Mouse (Mus musculus): ENCODE results near the gene Pkp1. TPM values are rescaled to one million over a fixed set of nuclear protein-coding genes. Genes with fewer than 3 reads are reported as not detected.

Pkp1 gene
- polyA plus RNA-seq, 1 experiment from 2014 or later, result 0.04 TPM

DNA sequence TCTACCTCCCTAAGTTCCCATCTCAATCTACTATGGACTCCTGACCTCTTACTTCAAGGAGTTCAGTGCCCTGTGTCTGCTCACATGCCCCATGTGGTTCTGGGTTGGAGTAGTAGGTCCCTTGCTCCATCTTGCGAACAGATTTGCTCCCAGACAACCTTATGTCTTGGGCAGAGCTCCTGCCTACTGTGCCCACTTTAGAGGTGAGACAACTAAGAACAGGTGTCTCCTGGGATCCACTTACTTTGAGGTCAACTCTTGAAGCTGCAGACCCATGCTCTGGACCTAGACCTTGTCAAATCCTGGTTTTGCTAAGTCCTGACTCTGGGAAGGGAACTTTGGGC is 63.7 kb downstream of the Pkp1 start:
- peaks cover 46% of the 10 kb centered on the region for H3K4me1 ChIP-seq (replicated peaks)
- no peak overlapping the region for H3K4me2 ChIP-seq
- no peak overlapping the region for H3K4me3 ChIP-seq
- no peak overlapping the region for H3K9ac ChIP-seq
- 95% methylated on average over 1 of the region's 1 CpGs for WGBS
- H3K27ac ChIP-seq (ENCODE audit: poor library complexity, severe bottlenecking), result 0 out of 2 replicates have a peak overlapping the region, but pooled peaks have one; percentile 1
- H3K27me3 ChIP-seq (replicated peaks), result no peaks in the 10 kb centered on the region
- no peaks in the 10 kb centered on the region for H3K9me3 ChIP-seq (replicated peaks)
- peaks cover 31% of the 10 kb centered on the region for H3K36me3 ChIP-seq
- no peak for ATAC-seq (ENCODE audit: insufficient number of reproducible peaks, low FRiP score)

DNA sequence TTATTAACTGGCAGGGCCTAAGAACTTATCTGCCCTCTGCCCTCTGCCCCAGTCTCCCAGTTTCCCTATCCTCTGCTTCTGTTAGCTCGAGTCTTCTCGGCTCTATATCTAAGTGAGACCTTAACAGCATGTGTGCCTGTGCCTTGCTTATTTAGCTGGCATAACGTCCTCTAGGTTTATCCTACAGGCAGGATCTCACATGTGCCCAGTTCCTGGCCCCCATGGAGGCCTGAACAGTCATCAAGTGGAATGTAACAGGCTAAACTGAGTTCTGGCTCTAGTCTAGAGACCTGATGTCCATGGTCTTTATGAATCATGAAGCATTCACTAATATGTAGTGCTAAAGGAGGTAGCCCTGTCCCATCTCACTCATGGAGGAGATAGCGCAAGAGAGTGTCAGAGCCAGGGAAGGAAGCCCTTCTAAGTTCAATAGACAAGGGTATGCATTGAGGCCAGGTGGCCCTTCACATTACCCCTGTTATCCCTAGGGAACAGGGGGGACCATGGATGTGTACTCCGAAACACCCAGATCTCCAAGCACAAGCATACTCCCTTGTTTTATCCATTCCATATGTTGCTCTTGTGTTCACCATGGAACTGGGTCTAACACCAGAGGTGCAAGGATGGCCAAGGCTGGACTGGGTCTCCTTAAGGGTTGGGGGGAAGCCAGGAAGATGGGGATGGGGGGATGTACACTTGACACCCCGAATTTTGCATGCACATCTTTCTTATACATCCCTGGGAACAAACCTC is 64.2 kb downstream of the Pkp1 start:
- Histone ChIP-seq H3K27ac (ENCODE audit: poor library complexity, severe bottlenecking) (peak overlapping the region; percentile 37; the same call in 1 of the 2 replicates), H3K4me2 (no peak overlapping the region), H3K9me3 (replicated peaks) (no peaks in the 10 kb centered on the region), H3K36me3 (peaks cover 36% of the 10 kb centered on the region), H3K9ac (no peak overlapping the region), H3K4me3 (no peak overlapping the region), H3K4me1 (replicated peaks) (peaks cover 50% of the 10 kb centered on the region), H3K27me3 (replicated peaks) (no peaks in the 10 kb centered on the region)
- WGBS, result 72% methylated on average over 6 of the region's 6 CpGs
- no peak for ATAC-seq (ENCODE audit: insufficient number of reproducible peaks, low FRiP score)

DNA sequence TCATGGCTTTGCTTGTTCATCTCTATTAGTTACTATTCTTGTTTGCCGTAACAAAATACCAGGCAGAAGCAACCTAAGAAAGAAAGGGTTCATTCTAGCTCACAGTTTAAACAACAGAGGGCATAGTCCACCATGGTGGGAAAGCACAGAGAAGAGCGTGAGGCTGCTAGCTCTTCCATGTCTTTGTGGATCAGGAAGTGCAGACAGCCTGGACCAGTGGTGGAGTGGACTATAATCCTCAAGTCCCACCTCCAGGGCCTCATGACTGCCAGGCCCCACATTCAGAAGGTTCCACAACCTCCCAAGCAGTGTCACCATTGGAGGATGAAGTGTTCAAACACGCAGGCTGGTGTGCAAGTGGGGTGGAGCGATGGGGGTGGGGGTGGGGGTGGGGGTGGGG is 65.8 kb downstream of the Pkp1 start:
- no peak for ATAC-seq (ENCODE audit: insufficient number of reproducible peaks, low FRiP score)
- Histone ChIP-seq H3K4me2 (no peak overlapping the region), H3K36me3 (peaks cover 50% of the 10 kb centered on the region), H3K9ac (no peak overlapping the region), H3K27ac (ENCODE audit: poor library complexity, severe bottlenecking) (no peak overlapping the region), H3K27me3 (replicated peaks) (no peaks in the 10 kb centered on the region), H3K4me3 (no peak overlapping the region), H3K4me1 (replicated peaks) (peaks cover 64% of the 10 kb centered on the region), H3K9me3 (replicated peaks) (no peaks in the 10 kb centered on the region)
- WGBS, result 78% methylated on average over 4 of the region's 4 CpGs

DNA sequence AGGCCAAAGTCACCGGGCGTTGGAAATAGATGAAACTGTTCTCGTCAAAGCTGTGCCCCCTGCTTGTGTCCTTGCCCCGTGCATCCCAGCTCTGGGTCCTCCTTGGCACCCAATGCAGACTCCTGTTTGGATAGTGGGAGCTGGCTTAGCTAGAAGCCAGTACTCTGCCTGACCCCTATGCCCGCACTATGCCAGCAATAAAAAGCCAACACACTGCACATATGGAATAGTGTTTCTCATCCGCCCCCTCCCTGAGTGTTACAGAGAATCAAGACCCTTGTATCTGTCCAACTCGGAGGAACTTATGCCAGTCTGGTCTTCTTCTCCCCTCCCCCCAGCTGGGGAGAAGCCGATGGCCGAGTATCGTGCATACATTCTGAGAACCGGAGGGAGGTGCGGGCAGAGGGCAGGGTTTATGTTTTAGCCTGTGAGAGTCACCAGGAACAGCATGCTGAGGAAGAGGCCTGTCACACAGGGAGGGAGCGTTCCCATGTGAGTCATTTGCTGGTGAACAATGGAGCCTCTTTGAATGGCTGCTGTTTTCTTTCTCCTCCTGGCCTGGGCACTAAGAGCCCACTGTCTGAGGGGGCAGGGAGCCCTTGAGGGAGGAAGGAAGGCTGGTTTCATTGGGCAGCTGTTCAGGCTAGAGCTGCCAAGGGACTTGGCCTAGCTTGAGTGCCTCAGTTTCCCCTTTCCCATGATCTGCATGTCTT is 66.8 kb downstream of the Pkp1 start:
- Histone ChIP-seq H3K4me3 (no peak overlapping the region), H3K27ac (ENCODE audit: poor library complexity, severe bottlenecking) (peak overlapping the region; percentile 21; the same call in 1 of the 2 replicates), H3K4me1 (replicated peaks) (peaks cover 72% of the 10 kb centered on the region), H3K9ac (no peak overlapping the region), H3K27me3 (replicated peaks) (no peaks in the 10 kb centered on the region), H3K36me3 (peaks cover 60% of the 10 kb centered on the region), H3K9me3 (replicated peaks) (no peaks in the 10 kb centered on the region), H3K4me2 (no peak overlapping the region)
- 59% methylated on average over 13 of the region's 13 CpGs for WGBS
- ATAC-seq (ENCODE audit: insufficient number of reproducible peaks, low FRiP score), result peak; percentile 30; the same call in 1 of the 2 replicates

DNA sequence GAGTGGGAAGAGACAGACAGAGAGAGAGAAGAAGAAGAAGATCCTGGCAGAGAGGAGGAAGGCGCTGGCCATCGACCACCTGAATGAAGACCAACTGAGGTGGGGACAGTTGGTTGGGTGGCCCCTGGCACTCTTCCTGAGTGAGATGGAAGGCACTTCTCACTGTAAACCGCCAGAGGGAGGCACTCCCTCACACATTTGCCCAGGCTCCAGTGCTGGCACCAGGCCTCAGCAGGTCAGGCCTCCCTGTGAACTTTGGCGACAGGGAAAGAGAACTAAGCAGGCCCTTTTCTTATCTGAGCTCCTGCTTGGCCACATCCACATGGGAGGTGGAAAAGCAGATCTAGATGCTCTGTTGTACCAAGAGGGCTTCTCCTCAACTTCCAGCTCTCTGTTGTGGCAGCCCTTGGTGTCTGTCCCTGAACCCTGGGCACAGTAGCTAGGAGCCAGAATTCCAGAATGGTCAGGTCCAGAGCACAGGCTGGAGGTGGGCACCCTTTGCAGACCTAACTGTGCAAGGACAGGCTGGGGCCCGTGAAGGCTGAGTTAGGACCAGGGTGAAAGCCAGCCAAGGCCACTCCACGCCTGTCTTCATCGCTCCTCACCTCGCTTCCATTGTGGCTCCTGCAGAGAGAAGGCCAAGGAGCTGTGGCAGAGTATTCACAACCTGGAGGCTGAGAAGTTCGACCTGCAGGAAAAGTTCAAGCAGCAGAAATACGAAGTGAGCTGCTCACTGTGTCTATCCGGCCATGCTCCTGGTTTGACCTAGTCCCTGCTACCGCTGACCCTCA is 68.1 kb downstream of the Pkp1 start:
- peak overlapping the region; percentile 30 for H3K27ac ChIP-seq (ENCODE audit: poor library complexity, severe bottlenecking)
- peaks cover 73% of the 10 kb centered on the region for H3K36me3 ChIP-seq
- H3K4me1 ChIP-seq (replicated peaks), result peaks cover 73% of the 10 kb centered on the region
- H3K4me2 ChIP-seq, result no peak overlapping the region
- H3K4me3 ChIP-seq, result no peak overlapping the region
- no peaks in the 10 kb centered on the region for H3K27me3 ChIP-seq (replicated peaks)
- peak overlapping the region; percentile 49; the same call in 1 of the 2 replicates for H3K9ac ChIP-seq
- ATAC-seq (ENCODE audit: insufficient number of reproducible peaks, low FRiP score), result no peak
- 62% methylated on average over 12 of the region's 12 CpGs for WGBS
- H3K9me3 ChIP-seq (replicated peaks), result no peaks in the 10 kb centered on the region

DNA sequence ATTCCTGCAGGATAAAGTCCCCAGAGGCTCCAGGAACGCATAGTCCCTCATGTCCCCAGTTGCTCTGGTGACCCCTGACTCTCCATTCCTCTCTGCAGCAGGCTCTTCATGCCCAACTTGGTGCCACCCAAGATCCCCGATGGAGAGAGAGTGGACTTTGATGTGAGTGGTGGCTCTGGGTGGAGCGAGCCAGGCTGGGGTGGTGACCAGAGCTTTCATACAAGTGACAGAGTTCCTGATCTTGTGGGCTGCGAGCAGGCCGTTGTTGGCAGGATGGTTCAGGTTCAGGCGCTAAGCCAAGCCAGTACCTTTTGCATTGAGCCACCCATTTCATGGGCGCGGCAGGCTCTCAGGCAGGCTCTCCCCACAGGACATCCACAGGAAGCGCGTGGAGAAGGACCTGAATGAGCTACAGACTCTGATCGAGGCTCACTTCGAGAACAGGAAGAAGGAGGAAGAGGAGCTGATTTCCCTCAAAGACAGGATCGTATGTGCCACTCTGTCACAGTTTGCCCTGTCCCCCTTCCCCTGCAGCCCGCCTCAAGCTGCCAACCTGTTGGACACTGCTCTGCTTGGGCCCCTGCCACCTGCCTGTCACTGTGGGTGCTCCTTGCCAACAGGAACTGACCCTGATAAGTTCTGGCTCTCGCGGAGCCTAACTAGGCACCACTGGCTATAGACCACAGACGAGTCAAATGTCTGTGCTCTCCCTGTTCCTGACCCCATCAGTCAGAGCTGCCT is 71.2 kb downstream of the Pkp1 start:
- Histone ChIP-seq H3K4me2 (no peak overlapping the region), H3K9me3 (replicated peaks) (no peaks in the 10 kb centered on the region), H3K27me3 (replicated peaks) (no peaks in the 10 kb centered on the region), H3K27ac (ENCODE audit: poor library complexity, severe bottlenecking) (peak overlapping the region; percentile 25), H3K9ac (peak overlapping the region; percentile 37; the same call in 1 of the 2 replicates), H3K4me1 (replicated peaks) (peaks cover 96% of the 10 kb centered on the region), H3K36me3 (peaks cover 98% of the 10 kb centered on the region), H3K4me3 (no peak overlapping the region)
- WGBS, result 67% methylated on average over 17 of the region's 17 CpGs
- no peak for ATAC-seq (ENCODE audit: insufficient number of reproducible peaks, low FRiP score)

DNA sequence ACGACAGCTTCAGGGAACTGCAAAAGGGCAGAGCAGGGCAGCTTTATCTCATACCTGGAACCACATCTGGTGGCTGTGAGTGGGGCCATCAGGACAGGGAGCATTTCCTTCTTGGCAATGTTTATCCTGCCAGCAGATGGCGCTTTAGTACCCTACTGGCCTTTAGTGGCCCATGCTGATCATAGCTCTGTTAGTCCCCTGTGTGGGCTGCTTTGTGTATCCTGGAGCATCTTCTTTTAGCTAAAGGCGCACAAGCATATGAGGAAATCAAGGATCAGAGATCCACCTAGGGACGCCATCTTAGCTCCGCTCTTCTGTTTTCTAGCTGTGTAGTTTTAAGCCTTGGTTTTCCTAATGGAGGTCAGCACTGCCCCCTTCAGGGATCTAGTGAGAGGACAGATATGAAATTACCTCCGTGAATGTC is 71.9 kb downstream of the Pkp1 start:
- Histone ChIP-seq H3K9ac (no peak overlapping the region), H3K4me2 (no peak overlapping the region), H3K36me3 (peaks cover 98% of the 10 kb centered on the region)

DNA sequence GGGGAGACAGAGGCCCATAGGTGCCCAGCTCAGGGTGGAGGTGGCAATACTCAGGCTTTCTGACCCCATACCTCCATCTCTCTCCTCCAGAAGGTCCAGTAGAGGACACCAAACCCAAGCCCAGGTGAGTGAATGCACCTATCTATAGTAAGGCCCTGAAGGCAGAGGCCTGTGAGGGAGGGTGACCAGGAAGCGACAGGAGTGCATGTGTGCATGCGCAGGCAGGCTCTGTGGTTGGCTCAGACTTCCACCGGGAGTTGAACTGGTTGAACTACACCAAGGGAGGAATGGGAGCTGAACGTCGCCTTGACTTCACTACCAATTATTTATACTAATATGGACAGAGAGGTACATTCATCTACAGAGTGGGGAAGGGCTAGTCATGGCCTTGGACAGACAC is 72.4 kb downstream of the Pkp1 start:
- peaks cover 96% of the 10 kb centered on the region for H3K36me3 ChIP-seq
- no peak overlapping the region for H3K9ac ChIP-seq
- H3K27me3 ChIP-seq (replicated peaks), result no peaks in the 10 kb centered on the region
- no peak overlapping the region for H3K4me2 ChIP-seq
- no peak overlapping the region for H3K4me3 ChIP-seq
- ATAC-seq (ENCODE audit: insufficient number of reproducible peaks, low FRiP score), result no peak
- peaks cover 96% of the 10 kb centered on the region for H3K4me1 ChIP-seq (replicated peaks)
- 78% methylated on average over 5 of the region's 5 CpGs for WGBS
- peak overlapping the region; percentile 27; the same call in 1 of the 2 replicates for H3K27ac ChIP-seq (ENCODE audit: poor library complexity, severe bottlenecking)
- H3K9me3 ChIP-seq (replicated peaks), result no peaks in the 10 kb centered on the region

More for the DNA sequence above, 71.9 kb downstream of the Pkp1 start:
- Histone ChIP-seq H3K9me3 (replicated peaks) (no peaks in the 10 kb centered on the region), H3K27ac (ENCODE audit: poor library complexity, severe bottlenecking) (no peak overlapping the region), H3K4me3 (no peak overlapping the region), H3K27me3 (replicated peaks) (no peaks in the 10 kb centered on the region), H3K4me1 (replicated peaks) (peaks cover 96% of the 10 kb centered on the region)
- ATAC-seq (ENCODE audit: insufficient number of reproducible peaks, low FRiP score), result no peak
- WGBS, result 32% methylated on average over 6 of the region's 6 CpGs

DNA sequence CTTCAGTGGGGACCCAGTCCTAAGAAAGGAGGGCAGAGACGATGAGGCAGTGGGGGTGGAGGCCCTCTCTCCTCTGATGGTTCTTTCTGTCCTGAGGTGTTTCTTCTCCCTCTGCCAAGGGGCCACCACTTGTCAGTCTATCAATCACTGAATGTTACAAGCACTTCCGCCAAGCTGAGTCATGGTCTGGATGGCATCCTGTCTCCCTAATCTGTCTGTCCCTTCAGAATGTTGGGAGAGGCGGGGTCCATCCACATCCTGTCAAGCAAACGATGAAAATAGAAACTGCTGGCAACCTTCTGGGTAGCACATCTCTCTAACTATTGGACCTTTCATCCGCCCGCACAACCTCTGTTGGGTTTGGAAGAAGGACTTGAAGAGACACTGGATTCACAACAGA is 74.5 kb downstream of the Pkp1 start:
- Histone ChIP-seq H3K9me3 (replicated peaks) (no peaks in the 10 kb centered on the region), H3K9ac (peak overlapping the region; percentile 21; the same call in 1 of the 2 replicates), H3K4me1 (replicated peaks) (peaks cover 98% of the 10 kb centered on the region), H3K27me3 (replicated peaks) (no peaks in the 10 kb centered on the region), H3K27ac (ENCODE audit: poor library complexity, severe bottlenecking) (peak overlapping the region; percentile 75), H3K36me3 (peaks cover 95% of the 10 kb centered on the region), H3K4me2 (peak overlapping the region; percentile 26), H3K4me3 (no peak overlapping the region)
- WGBS, result 24% methylated on average over 6 of the region's 6 CpGs
- no peak for ATAC-seq (ENCODE audit: insufficient number of reproducible peaks, low FRiP score)

DNA sequence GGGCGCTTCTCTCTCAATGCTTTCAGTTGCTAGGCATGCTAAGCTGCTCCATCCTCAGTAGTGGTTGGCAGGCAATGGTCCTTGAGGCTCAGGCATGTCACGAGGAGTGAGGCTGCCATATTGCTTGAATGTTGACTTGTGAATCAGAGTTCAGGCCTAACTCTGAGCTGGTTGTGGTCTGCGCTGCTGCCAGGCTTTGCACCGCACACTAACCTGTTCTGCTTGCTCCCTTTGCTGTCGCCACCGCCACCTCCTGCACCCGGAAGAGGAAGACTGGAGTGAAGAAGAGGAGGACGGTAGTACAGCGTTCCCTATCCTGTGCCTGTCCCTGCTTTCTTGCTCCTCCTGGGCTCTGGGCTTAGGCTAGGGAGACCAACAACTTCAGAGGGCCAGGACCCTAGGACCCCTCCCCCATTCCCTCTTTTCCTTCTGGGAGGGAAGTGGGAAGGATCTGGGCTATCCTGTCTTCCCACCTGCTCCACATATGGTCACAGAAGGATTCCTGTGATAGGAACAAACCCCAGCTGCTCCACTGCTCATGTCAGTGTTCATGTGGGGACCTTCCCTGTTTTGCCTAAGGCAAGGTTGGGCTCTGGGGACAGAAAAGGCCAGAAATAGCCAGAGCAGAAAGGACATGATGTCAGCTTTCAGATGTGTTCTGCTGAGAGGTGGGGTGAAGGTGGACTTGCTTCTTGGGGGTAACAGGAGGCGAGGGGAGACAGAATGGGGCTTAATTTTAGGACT is 75.3 kb downstream of the Pkp1 start:
- ATAC-seq (ENCODE audit: insufficient number of reproducible peaks, low FRiP score), result no peak
- Histone ChIP-seq H3K4me2 (peak overlapping the region; percentile 26), H3K27me3 (replicated peaks) (no peaks in the 10 kb centered on the region), H3K36me3 (peaks cover 91% of the 10 kb centered on the region), H3K4me1 (replicated peaks) (peaks cover 93% of the 10 kb centered on the region), H3K9me3 (replicated peaks) (no peaks in the 10 kb centered on the region), H3K27ac (ENCODE audit: poor library complexity, severe bottlenecking) (peak overlapping the region; percentile 67), H3K4me3 (no peak overlapping the region), H3K9ac (peak overlapping the region; percentile 21)
- WGBS, result 80% methylated on average over 10 of the region's 10 CpGs
